Mouse (Mus musculus) megakaryocyte, embryonic 14.5 days (primary cell): ENCODE data around the gene Npffr2. TPM values are rescaled to one million over a fixed set of nuclear protein-coding genes. Genes with fewer than 3 reads are reported as not detected.
"Not testable (repeated sequence)": the region's sequence is repeated elsewhere in the genome, so short reads cannot be mapped to it uniquely, and the experiment has no call there.

Source experiments
- H3K27me3 ChIP-seq: replicated peaks from 2 replicates; pipeline ENCODE3; 2012; ENCODE audit warnings: inconsistent platforms
- H3K36me3 ChIP-seq: replicated peaks from 2 replicates; pipeline ENCODE3; 2012; ENCODE audit warnings: low read length, inconsistent platforms, mixed read lengths
- H3K4me1 ChIP-seq: 2 replicates; pipeline ENCODE4 v1.6.1; 2012; ENCODE audit warnings: inconsistent platforms
- H3K4me3 ChIP-seq: replicated peaks from 2 replicates; pipeline ENCODE3; 2012; ENCODE audit warnings: moderate library complexity, mild to moderate bottlenecking, inconsistent platforms
- H3K9me3 ChIP-seq: 2 replicates; pipeline ENCODE4 v1.6.1; 2012; ENCODE audit warnings: inconsistent platforms
- FLI1 ChIP-seq: IDR thresholded peaks from 2 replicates; pipeline ENCODE4 v1.6.1; 2012; ENCODE audit warnings: low read length, inconsistent platforms, mixed read lengths
- GATA1 ChIP-seq: IDR thresholded peaks from 3 replicates; pipeline ENCODE4 v1.6.1; 2012; ENCODE audit warnings: mixed read lengths, low read length, inconsistent platforms, borderline replicate concordance
- polyA plus RNA-seq: library from polyadenylated mRNA; stranded (reverse); fragments of >175 nt; gene quantifications from 2 replicates; pipeline ENCODE4 v1.2.3, GENCODE M21; 2012; ENCODE audit warnings: low replicate concordance; ENCODE audit not compliant: insufficient read depth

The Npffr2 gene
- not detected in 2 replicates for polyA plus RNA-seq

DNA sequence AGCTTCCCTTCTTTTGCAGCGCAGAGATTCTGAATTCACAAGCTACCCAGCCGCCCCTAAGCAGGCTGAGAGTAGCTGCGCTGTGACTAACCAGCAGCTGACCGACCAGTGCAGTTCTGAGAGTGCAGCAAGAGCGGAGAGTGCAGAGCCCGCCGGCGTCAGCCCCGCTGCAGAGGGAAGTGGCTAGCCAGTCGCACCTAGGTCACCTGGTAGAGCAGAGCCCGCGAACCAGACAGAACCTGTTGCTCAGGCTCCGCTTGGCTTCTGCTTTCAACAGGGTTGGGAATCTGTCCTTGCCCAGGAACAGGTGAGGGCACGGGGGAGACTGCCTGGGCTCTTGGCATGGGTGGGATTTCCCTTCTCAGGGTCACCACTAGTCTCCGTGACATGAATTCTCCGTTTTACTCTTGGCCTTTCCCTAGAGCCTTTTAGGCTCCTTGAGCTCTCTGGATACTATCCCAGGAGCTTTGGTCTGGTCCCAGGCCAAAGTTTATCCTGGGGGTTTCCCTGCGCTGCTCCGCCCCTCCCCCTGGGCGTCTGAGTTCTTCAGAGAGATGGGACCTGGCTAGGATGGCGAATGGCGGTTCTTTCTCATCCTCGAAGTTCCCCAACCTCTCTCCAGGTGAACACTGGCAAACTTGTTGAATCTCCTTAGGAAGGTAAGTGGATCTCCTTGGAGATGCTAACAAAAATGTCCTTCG lies at the start of gene Npffr2:
TSS of gene Npffr2 (plus strand) at position 552 of the 701 bp plus-strand sequence.
- no peaks in the 10 kb centered on the region for H3K36me3 ChIP-seq
- peaks cover 5% of the 10 kb centered on the region; the same call in 1 of the 2 replicates for H3K9me3 ChIP-seq
- no peak within 1 kb of the TSS for H3K4me3 ChIP-seq
- TF ChIP-seq FLI1, result no peak
- no peak for TF ChIP-seq GATA1
- H3K4me1 ChIP-seq, result no peaks in the 10 kb centered on the region
- H3K27me3 ChIP-seq, result peaks cover 4% of the 10 kb centered on the region

- TF ChIP-seq GATA1 (no peak), FLI1 (no peak)
- H3K4me3 ChIP-seq, result no peak overlapping the region
- H3K4me1 ChIP-seq, result no peaks in the 10 kb centered on the region
- H3K27me3 ChIP-seq, result no peaks in the 10 kb centered on the region
- H3K9me3 ChIP-seq, result no peaks in the 10 kb centered on the region
- H3K36me3 ChIP-seq, result no peaks in the 10 kb centered on the region
Observed at GRCm38 (mm10) chr5:89492560-89492959, 34.7 kb upstream of the Npffr2 start.

DNA sequence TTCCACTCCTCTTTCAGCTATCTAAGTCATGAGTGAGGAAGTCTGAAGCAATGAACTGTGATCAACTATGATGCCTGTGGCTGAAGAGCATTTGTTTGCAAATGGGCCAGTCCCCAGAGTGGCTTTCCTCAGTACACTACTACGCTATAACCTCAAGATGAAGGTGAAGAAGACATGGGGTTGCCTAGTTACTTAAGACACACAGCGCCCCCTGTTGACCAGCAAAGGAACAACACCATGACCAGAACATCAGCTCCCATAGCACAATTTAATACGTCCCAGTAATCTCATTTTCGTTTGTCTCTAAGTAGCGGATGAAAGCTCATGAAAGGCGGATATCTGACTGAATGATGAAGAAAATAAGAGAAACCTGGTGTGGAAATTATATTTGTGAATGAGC lies 27.0 kb upstream of the Npffr2 start:
- Histone ChIP-seq H3K4me1 (no peaks in the 10 kb centered on the region), H3K27me3 (no peaks in the 10 kb centered on the region), H3K4me3 (no peak overlapping the region), H3K36me3 (no peaks in the 10 kb centered on the region), H3K9me3 (peaks cover 4% of the 10 kb centered on the region; the same call in 1 of the 2 replicates)
- TF ChIP-seq FLI1 (no peak), GATA1 (no peak)

DNA sequence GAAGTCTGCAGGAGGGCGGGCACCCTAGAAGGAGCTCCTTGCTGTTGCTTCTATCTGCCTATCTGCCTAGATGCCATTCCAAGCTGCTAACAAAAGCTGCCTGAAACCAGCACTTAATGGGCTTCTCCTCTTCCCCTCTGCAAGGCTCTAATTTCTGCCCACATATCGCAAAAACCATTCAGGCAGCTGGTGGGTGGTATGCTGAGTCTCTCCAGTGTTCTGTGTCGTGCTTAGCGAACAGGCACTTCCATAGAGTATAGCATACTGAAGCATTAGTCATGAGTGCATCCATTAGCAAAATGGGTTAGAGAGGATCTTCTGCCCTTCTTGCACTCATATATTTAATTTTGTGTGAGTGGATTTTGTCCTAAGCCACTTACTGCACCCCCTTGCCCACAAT lies 8.6 kb upstream of the Npffr2 start:
- Histone ChIP-seq H3K27me3 (no peaks in the 10 kb centered on the region), H3K4me3 (no peak overlapping the region), H3K4me1 (no peaks in the 10 kb centered on the region), H3K36me3 (no peaks in the 10 kb centered on the region), H3K9me3 (peaks cover 18% of the 10 kb centered on the region)
- no peak for TF ChIP-seq FLI1
- TF ChIP-seq GATA1, result no peak

- no peak overlapping the region for H3K4me3 ChIP-seq
Observed at GRCm38 (mm10) chr5:89526181-89526778, 949 bp upstream of the Npffr2 start.

GRCm38 (mm10) chr5:89528951-89529350 lies 1.7 kb downstream of the Npffr2 start:
- TF ChIP-seq FLI1 (no peak), GATA1 (no peak)
- Histone ChIP-seq H3K4me1 (no peaks in the 10 kb centered on the region), H3K36me3 (no peaks in the 10 kb centered on the region), H3K4me3 (no peak overlapping the region), H3K27me3 (peaks cover 4% of the 10 kb centered on the region), H3K9me3 (peaks cover 5% of the 10 kb centered on the region; the same call in 1 of the 2 replicates)

More at GRCm38 (mm10) chr5:89526181-89526778, 949 bp upstream of the Npffr2 start:
- no peaks in the 10 kb centered on the region for H3K4me1 ChIP-seq
- peaks cover 4% of the 10 kb centered on the region for H3K27me3 ChIP-seq
- no peaks in the 10 kb centered on the region for H3K36me3 ChIP-seq
- H3K9me3 ChIP-seq, result peaks cover 5% of the 10 kb centered on the region; the same call in 1 of the 2 replicates
- no peak for TF ChIP-seq FLI1
- no peak for TF ChIP-seq GATA1

DNA sequence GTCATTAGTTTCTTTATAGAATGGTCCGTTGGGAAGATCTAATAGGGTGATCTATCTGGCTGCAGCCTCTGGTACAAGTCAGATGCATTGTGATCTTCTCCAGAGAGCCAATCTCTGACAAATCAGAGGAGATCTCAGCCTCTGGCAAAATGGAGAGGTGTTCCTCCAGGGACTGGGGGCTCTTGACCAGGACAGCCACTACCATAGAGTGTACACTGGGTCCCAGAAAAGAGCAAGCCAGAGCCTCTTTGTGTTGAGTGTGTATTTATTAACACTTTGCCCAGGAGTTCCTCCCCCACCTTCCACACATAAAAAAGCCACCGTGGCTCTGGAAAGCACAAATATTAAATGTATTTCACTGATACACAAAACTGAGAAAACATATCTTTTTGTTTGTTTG lies 2.2 kb downstream of the Npffr2 start:
- no peak for TF ChIP-seq FLI1
- TF ChIP-seq GATA1, result no peak
- Histone ChIP-seq H3K36me3 (no peaks in the 10 kb centered on the region), H3K4me3 (no peak overlapping the region), H3K27me3 (peaks cover 4% of the 10 kb centered on the region), H3K4me1 (no peaks in the 10 kb centered on the region), H3K9me3 (peaks cover 5% of the 10 kb centered on the region; the same call in 1 of the 2 replicates)

DNA sequence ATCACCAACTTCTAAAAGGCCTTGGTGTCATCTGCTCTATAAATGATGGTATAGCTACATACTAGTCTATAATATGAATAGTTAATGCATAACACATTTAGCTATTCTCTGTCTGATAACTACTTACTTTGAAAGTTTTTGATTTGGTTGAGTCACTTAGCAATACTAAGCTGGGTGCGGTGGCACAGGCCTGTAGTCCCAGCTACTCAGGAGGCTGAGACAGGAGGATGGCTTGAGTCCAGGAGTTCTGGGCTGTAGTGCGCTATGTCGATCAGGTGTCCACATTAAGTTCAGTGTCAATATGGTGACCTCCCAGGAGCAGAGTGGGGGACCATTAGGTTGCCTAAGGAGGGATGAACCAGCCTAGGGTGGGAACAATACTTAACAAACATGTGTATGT lies 8.8 kb downstream of the Npffr2 start:
- H3K4me1 ChIP-seq, result no peaks in the 10 kb centered on the region
- H3K27me3 ChIP-seq, result no peaks in the 10 kb centered on the region
- no peak overlapping the region for H3K4me3 ChIP-seq
- TF ChIP-seq GATA1 (no peak), FLI1 (no peak)
- H3K9me3 ChIP-seq, result no peaks in the 10 kb centered on the region
- H3K36me3 ChIP-seq, result no peaks in the 10 kb centered on the region

DNA sequence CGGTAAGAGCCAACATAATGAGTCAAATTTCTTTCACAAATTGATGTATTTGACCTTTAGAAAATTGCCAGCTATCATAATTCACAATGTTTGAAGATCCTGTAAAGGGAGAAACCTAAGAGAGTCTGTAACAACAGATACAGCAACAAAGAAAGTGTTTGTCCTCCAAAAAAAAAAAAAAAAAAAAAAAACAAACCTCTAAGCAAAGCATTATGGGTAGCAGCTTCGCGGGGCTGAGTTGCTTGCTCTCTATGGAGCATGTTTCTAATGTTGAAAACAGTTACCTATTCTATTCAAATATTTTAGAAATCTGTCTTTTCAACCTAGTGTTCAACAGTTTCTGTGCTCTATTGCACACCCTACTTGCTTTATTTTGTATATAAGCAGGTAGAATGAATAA lies 15.2 kb downstream of the Npffr2 start:
- Histone ChIP-seq H3K9me3 (no peaks in the 10 kb centered on the region), H3K4me1 (no peaks in the 10 kb centered on the region), H3K36me3 (no peaks in the 10 kb centered on the region), H3K4me3 (no peak overlapping the region), H3K27me3 (no peaks in the 10 kb centered on the region)
- TF ChIP-seq FLI1 (no peak), GATA1 (no peak)

DNA sequence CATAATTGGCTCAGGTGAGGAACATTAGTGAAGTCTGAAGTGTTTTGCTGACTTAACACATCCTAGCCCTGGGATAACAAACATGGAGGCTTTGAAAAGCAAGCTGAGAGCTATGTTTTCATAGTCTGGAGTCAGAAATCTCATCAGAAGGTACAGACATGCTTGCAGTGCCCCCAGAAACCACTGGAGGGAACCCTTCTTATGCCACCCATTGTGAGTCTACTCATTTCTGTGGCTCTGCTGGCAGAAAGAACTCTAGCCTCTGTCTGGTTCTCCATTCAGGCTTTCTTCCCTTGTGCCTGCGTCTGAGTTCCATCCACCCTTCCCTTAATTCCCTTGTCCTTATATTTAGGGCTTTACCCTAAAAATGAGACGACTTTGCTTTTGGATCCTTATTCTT lies 16.2 kb downstream of the Npffr2 start:
- no peaks in the 10 kb centered on the region for H3K4me1 ChIP-seq
- TF ChIP-seq GATA1 (no peak), FLI1 (no peak)
- no peak overlapping the region for H3K4me3 ChIP-seq
- no peaks in the 10 kb centered on the region for H3K36me3 ChIP-seq
- H3K27me3 ChIP-seq, result no peaks in the 10 kb centered on the region
- no peaks in the 10 kb centered on the region for H3K9me3 ChIP-seq

- not testable (repeated sequence) for H3K4me1 ChIP-seq, H3K4me3 ChIP-seq, H3K9me3 ChIP-seq, H3K36me3 ChIP-seq, H3K27me3 ChIP-seq
Observed at GRCm38 (mm10) chr5:89559118-89559517, 31.9 kb downstream of the Npffr2 start.
